Mouse (Mus musculus): ENCODE results near the gene Mpig6b. TPM values are rescaled to one million over a fixed set of nuclear protein-coding genes. Genes with fewer than 3 reads are reported as not detected.

The Mpig6b gene
- polyA plus RNA-seq, 1 experiment, result 0.66 TPM

DNA sequence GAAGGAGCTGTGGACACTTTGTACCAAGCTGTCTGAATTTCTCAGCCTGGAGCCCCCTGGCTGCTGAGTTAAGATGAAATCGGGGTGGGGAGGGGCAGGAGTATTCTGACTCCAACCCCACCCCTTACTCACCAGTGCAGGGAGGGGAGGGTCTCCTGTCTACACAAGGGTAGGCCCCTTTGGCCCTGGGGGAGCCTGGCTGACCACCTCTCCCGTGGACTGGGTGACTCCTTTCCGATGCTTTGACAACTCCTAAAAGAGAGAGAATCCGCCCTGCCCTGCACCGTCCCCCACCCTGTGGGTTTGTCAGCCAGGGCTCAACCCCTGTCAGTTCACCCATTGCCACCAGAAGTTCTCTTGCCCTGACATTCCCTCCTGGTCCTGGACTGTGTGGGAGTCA lies 39.8 kb downstream of the Mpig6b start:
- Histone ChIP-seq H3K4me1 (ENCODE audit: control insufficient read depth, insufficient read depth, low read length) (no peaks in the 10 kb centered on the region), H3K27ac (ENCODE audit: insufficient read depth, low read depth, low read length) (no peak overlapping the region), H3K27me3 (replicated peaks; ENCODE audit: control insufficient read depth, insufficient read depth, low read length) (no peaks in the 10 kb centered on the region), H3K4me3 (ENCODE audit: insufficient read depth, low read depth, low read length) (no peak overlapping the region), H3K36me3 (ENCODE audit: control insufficient read depth, insufficient read depth, low read length) (no peaks in the 10 kb centered on the region)
- WGBS, result 81% methylated on average over 5 of the region's 5 CpGs
- no peak for DNase-seq
- TF ChIP-seq POLR2A (IDR thresholded peaks at IDR 0.05; ENCODE audit: low read depth, low read length) (no peak), CTCF (conservative IDR thresholded peaks at IDR 0.05; ENCODE audit: insufficient read depth, insufficient read length, low read depth, low read length) (no peak)

DNA sequence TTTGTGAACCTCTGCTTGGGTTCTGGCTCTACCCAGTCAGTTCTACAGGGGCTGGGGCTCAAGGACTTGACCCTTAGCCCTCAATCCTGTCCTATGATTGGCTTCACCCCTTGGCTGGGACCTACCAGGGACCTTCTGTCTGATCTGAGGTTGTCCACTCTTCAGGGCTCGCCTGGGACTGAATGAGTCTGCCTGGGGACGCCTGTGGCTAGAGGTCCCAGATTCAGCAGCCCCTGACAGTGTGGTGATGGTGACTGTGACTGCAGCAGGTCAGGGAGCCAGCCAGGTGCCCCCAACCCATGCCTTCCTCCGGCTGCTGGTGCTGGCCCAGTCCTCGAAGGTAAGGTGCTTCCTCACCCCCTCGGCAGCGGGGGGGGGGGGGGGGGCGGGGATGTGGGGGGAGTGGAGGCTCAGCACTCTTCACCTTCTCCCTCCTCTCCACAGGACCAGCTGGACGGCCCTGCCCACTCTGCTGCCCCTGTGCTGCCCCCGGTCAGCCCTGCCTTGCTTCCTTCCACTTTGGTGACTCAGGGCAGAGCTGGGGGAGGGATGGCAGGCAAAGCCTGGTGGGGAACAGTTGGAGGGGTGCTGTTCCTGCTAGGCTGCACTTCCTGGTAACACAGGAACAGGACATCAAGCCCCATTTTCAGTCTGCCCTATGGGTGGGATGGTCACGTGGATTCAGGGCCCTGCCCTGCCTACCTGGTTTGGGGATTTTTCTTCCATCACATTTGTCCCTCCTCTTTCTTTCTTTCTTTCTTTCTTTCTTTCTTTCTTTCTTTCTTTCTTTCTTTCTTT lies 41.1 kb downstream of the Mpig6b start:
- Histone ChIP-seq H3K27me3 (replicated peaks; ENCODE audit: control insufficient read depth, insufficient read depth, low read length) (no peaks in the 10 kb centered on the region), H3K4me3 (ENCODE audit: insufficient read depth, low read depth, low read length) (no peak overlapping the region), H3K4me1 (ENCODE audit: control insufficient read depth, insufficient read depth, low read length) (no peaks in the 10 kb centered on the region), H3K36me3 (ENCODE audit: control insufficient read depth, insufficient read depth, low read length) (no peaks in the 10 kb centered on the region), H3K27ac (ENCODE audit: insufficient read depth, low read depth, low read length) (no peak overlapping the region)
- no peak for DNase-seq
- no peak for TF ChIP-seq POLR2A (IDR thresholded peaks at IDR 0.05; ENCODE audit: low read depth, low read length)
- 59% methylated on average over 10 of the region's 10 CpGs for WGBS

DNA sequence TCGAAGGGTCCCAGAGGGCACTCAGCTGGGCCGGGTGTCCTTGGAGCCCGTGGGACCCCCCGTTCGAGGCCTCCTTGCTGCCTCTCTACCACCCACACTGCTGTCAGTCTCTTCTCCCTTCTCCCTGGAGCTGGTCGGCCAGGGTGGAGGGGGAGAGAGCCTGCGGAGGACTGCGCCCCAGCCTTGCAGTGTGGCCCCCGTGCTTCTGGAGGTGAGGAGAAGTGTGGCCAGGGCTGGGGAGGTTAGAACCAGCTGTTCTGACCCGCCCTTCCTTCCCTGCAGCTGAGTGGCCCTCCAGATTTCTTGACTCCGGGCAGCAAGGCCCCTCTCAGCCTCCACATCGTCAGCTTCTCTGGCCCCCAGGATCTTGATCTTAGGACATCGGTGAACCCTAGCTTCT lies 41.7 kb downstream of the Mpig6b start:
- DNase-seq, result no peak
- Histone ChIP-seq H3K27me3 (replicated peaks; ENCODE audit: control insufficient read depth, insufficient read depth, low read length) (no peaks in the 10 kb centered on the region), H3K4me1 (ENCODE audit: control insufficient read depth, insufficient read depth, low read length) (no peaks in the 10 kb centered on the region), H3K27ac (ENCODE audit: insufficient read depth, low read depth, low read length) (no peak overlapping the region), H3K4me3 (ENCODE audit: insufficient read depth, low read depth, low read length) (no peak overlapping the region), H3K36me3 (ENCODE audit: control insufficient read depth, insufficient read depth, low read length) (no peaks in the 10 kb centered on the region)
- WGBS, result 72% methylated on average over 13 of the region's 13 CpGs
- no peak for TF ChIP-seq CTCF (conservative IDR thresholded peaks at IDR 0.05; ENCODE audit: insufficient read depth, insufficient read length, low read depth, low read length)
- no peak for TF ChIP-seq POLR2A (IDR thresholded peaks at IDR 0.05; ENCODE audit: low read depth, low read length)

DNA sequence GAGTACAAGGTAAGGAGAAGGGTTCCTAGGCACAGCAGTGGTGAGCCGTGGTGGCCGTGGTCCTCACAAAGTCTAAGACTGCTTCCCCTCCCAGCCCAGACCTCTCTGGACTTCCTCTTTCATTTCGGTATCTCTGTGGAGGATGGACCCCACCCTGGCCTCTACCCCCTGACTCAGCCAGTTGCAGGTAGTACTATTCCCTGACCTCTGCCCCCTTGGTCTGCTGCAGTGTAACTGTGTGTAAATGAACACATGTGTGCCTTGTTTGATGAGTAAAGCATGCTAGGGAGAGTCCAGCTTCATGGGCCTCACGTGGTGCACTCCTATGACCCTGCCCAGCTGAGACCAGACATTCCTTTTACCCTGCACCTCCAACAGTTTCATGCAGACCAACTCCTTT lies 42.2 kb downstream of the Mpig6b start:
- Histone ChIP-seq H3K4me1 (ENCODE audit: control insufficient read depth, insufficient read depth, low read length) (no peaks in the 10 kb centered on the region), H3K27me3 (replicated peaks; ENCODE audit: control insufficient read depth, insufficient read depth, low read length) (no peaks in the 10 kb centered on the region), H3K4me3 (ENCODE audit: insufficient read depth, low read depth, low read length) (no peak overlapping the region), H3K36me3 (ENCODE audit: control insufficient read depth, insufficient read depth, low read length) (no peaks in the 10 kb centered on the region), H3K27ac (ENCODE audit: insufficient read depth, low read depth, low read length) (no peak overlapping the region)
- TF ChIP-seq POLR2A (IDR thresholded peaks at IDR 0.05; ENCODE audit: low read depth, low read length) (no peak), CTCF (conservative IDR thresholded peaks at IDR 0.05; ENCODE audit: insufficient read depth, insufficient read length, low read depth, low read length) (no peak)
- DNase-seq, result no peak
- 64% methylated on average over 4 of the region's 4 CpGs for WGBS

DNA sequence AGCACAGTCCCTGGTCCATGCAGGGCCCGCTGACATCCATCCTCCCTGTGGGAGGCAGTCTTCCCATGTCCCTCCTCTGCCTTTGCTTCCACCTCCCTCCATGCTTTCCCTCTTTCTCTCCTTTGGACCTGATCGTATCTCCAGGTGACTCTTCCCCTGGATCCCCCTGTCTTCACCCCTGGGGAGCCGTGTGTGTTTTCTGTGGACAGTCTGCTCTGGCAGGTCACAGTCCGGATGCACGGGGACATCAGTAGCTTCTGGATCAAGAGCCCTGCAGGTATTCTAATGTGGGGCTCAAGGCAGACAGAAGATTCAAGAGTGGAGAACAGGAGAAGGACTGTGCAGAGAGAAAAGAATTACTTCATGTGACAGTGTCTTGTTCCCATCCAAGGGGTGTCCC lies 42.8 kb downstream of the Mpig6b start:
- 86% methylated on average over 5 of the region's 5 CpGs for WGBS
- Histone ChIP-seq H3K36me3 (ENCODE audit: control insufficient read depth, insufficient read depth, low read length) (no peaks in the 10 kb centered on the region), H3K27me3 (replicated peaks; ENCODE audit: control insufficient read depth, insufficient read depth, low read length) (no peaks in the 10 kb centered on the region), H3K4me1 (ENCODE audit: control insufficient read depth, insufficient read depth, low read length) (no peaks in the 10 kb centered on the region), H3K27ac (ENCODE audit: insufficient read depth, low read depth, low read length) (no peak overlapping the region), H3K4me3 (ENCODE audit: insufficient read depth, low read depth, low read length) (no peak overlapping the region)
- TF ChIP-seq CTCF (conservative IDR thresholded peaks at IDR 0.05; ENCODE audit: insufficient read depth, insufficient read length, low read depth, low read length) (no peak), POLR2A (IDR thresholded peaks at IDR 0.05; ENCODE audit: low read depth, low read length) (no peak)
- no peak for DNase-seq

DNA sequence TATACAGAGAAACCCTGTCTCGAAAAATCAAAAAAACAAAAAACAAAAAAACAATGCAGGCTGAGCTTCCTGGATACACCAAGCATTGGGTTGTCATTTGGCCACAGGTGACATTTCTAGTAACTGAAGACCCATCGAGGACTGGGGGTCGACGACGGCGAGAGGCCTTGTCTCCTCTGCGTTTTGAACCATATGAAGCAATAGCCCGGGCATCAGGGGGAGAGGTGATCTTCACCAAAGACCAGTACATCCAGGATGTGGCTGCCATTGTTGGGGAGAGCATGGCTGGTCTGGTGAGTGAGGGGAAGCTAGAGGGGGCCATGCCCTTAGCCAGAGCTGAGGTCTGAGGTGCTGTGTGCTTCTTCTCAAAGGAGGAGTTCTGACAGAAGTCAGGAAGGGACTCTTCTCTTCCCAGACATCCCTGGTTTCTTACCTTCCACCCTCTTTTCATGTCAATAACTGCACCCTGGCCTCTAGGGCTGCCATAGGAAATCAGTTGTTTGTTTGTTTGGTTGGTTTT lies 43.4 kb downstream of the Mpig6b start:
- no peak for DNase-seq
- Histone ChIP-seq H3K4me1 (ENCODE audit: control insufficient read depth, insufficient read depth, low read length) (no peaks in the 10 kb centered on the region), H3K27ac (ENCODE audit: insufficient read depth, low read depth, low read length) (peak overlapping the region; percentile 32; the same call in 1 of the 2 replicates), H3K4me3 (ENCODE audit: insufficient read depth, low read depth, low read length) (no peak overlapping the region), H3K27me3 (replicated peaks; ENCODE audit: control insufficient read depth, insufficient read depth, low read length) (no peaks in the 10 kb centered on the region), H3K36me3 (ENCODE audit: control insufficient read depth, insufficient read depth, low read length) (no peaks in the 10 kb centered on the region)
- 92% methylated on average over 8 of the region's 8 CpGs for WGBS
- TF ChIP-seq POLR2A (IDR thresholded peaks at IDR 0.05; ENCODE audit: low read depth, low read length), result no peak
- TF ChIP-seq CTCF (conservative IDR thresholded peaks at IDR 0.05; ENCODE audit: insufficient read depth, insufficient read length, low read depth, low read length), result no peak

DNA sequence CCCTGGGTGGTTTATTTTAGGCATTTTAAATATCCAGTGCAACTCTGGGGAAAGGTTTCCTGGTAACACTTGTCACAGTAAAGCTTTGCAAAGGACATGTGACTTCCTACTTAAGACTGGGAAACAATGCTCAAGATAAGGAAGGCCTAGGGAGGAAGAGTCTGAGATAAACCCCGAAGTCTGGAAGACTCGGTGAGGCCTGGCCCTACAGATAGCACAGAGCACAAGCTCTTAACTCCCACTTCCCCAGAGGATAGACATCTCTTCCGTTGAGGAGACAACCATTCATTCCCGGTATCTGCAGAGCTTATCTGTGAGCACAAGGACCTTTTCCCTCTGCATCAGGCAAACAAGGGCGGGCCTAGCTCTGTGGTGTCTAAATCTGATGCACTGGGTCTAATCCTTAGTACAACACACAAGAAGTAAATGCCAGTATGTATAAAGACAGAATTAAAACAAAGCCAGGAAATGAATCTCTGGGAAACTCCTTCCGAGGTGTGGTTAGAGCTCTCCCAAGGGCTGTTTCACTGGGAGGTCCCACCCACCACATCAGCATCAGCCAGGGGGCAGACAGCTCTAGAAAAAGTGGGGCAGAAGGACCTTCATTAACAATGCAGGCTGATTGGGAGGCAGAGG lies 44.0 kb downstream of the Mpig6b start:
- no peak for TF ChIP-seq CTCF (conservative IDR thresholded peaks at IDR 0.05; ENCODE audit: insufficient read depth, insufficient read length, low read depth, low read length)
- no peak for TF ChIP-seq POLR2A (IDR thresholded peaks at IDR 0.05; ENCODE audit: low read depth, low read length)
- Histone ChIP-seq H3K4me1 (ENCODE audit: control insufficient read depth, insufficient read depth, low read length) (no peaks in the 10 kb centered on the region), H3K4me3 (ENCODE audit: insufficient read depth, low read depth, low read length) (no peak overlapping the region), H3K27ac (ENCODE audit: insufficient read depth, low read depth, low read length) (peak overlapping the region; percentile 86), H3K27me3 (replicated peaks; ENCODE audit: control insufficient read depth, insufficient read depth, low read length) (no peaks in the 10 kb centered on the region), H3K36me3 (ENCODE audit: control insufficient read depth, insufficient read depth, low read length) (no peaks in the 10 kb centered on the region)
- WGBS, result 66% methylated on average over 6 of the region's 6 CpGs
- peak; percentile 44 for DNase-seq
